Mouse (Mus musculus): ENCODE data around the gene Trabd. TPM values are rescaled to one million over a fixed set of nuclear protein-coding genes. Genes with fewer than 3 reads are reported as not detected.

The Trabd gene
- polyA plus RNA-seq, 1 experiment: not detected

- no peak for TF ChIP-seq POLR2A (IDR thresholded peaks at IDR 0.05; ENCODE audit: insufficient read depth, low read depth, low read length)
- TF ChIP-seq CTCF (IDR thresholded peaks at IDR 0.05; ENCODE audit: insufficient read depth, low read depth, low read length): no peak
- H3K4me3 ChIP-seq (ENCODE audit: insufficient read depth, low read depth, low read length): no peak overlapping the region
- H3K27ac ChIP-seq (ENCODE audit: insufficient read depth, low read depth, low read length): no peak overlapping the region
- H3K4me1 ChIP-seq (ENCODE audit: control insufficient read depth, insufficient read depth, low read length): peaks cover 31% of the 10 kb centered on the region
- 74% methylated on average over 10 of the region's 10 CpGs for WGBS
These were observed 826 bp upstream of the Trabd start for GRCm38 (mm10) chr15:89073993-89074603.

GRCm38 (mm10) chr15:89075478-89076147, 689 bp downstream of the Trabd start:
- WGBS: under 1% methylated on average over 55 of the region's 59 CpGs
- peak overlapping the region; percentile 76 for H3K4me3 ChIP-seq (ENCODE audit: insufficient read depth, low read depth, low read length)
- no peak; the same call in 1 of the 2 replicates for TF ChIP-seq CTCF (IDR thresholded peaks at IDR 0.05; ENCODE audit: insufficient read depth, low read depth, low read length)
- peak; percentile 66 for TF ChIP-seq POLR2A (IDR thresholded peaks at IDR 0.05; ENCODE audit: insufficient read depth, low read depth, low read length)

GRCm38 (mm10) chr15:89076156-89076731, 1.3 kb downstream of the Trabd start:
- Histone ChIP-seq H3K27ac (ENCODE audit: insufficient read depth, low read depth, low read length) (no peak overlapping the region; the same call in 1 of the 2 replicates), H3K4me3 (ENCODE audit: insufficient read depth, low read depth, low read length) (peak overlapping the region; percentile 76), H3K4me1 (ENCODE audit: control insufficient read depth, insufficient read depth, low read length) (peaks cover 24% of the 10 kb centered on the region)
- WGBS: under 1% methylated on average over 39 of the region's 39 CpGs
- no peak for TF ChIP-seq CTCF (IDR thresholded peaks at IDR 0.05; ENCODE audit: insufficient read depth, low read depth, low read length)
- no peak for TF ChIP-seq POLR2A (IDR thresholded peaks at IDR 0.05; ENCODE audit: insufficient read depth, low read depth, low read length)

More at GRCm38 (mm10) chr15:89075478-89076147, 689 bp downstream of the Trabd start:
- Histone ChIP-seq H3K4me1 (ENCODE audit: control insufficient read depth, insufficient read depth, low read length) (peaks cover 24% of the 10 kb centered on the region), H3K27ac (ENCODE audit: insufficient read depth, low read depth, low read length) (peak overlapping the region; percentile 82)

- Histone ChIP-seq H3K4me3 (ENCODE audit: insufficient read depth, low read depth, low read length) (no peak overlapping the region), H3K4me1 (ENCODE audit: control insufficient read depth, insufficient read depth, low read length) (peaks cover 24% of the 10 kb centered on the region), H3K27ac (ENCODE audit: insufficient read depth, low read depth, low read length) (no peak overlapping the region)
- TF ChIP-seq CTCF (IDR thresholded peaks at IDR 0.05; ENCODE audit: insufficient read depth, low read depth, low read length) (no peak), POLR2A (IDR thresholded peaks at IDR 0.05; ENCODE audit: insufficient read depth, low read depth, low read length) (no peak)
- 65% methylated on average over 9 of the region's 9 CpGs for WGBS
These were observed 3.4 kb downstream of the Trabd start for GRCm38 (mm10) chr15:89078208-89078836.

GRCm38 (mm10) chr15:89083906-89084305, 9.0 kb downstream of the Trabd start:
- WGBS: 97% methylated on average over 1 of the region's 1 CpGs
- Histone ChIP-seq H3K4me3 (ENCODE audit: insufficient read depth, low read depth, low read length) (no peak overlapping the region), H3K27ac (ENCODE audit: insufficient read depth, low read depth, low read length) (no peak overlapping the region), H3K4me1 (ENCODE audit: control insufficient read depth, insufficient read depth, low read length) (no peaks in the 10 kb centered on the region)
- no peak for TF ChIP-seq POLR2A (IDR thresholded peaks at IDR 0.05; ENCODE audit: insufficient read depth, low read depth, low read length)
- TF ChIP-seq CTCF (IDR thresholded peaks at IDR 0.05; ENCODE audit: insufficient read depth, low read depth, low read length): no peak

- no peak overlapping the region for H3K27ac ChIP-seq (ENCODE audit: insufficient read depth, low read depth, low read length)
- TF ChIP-seq CTCF (IDR thresholded peaks at IDR 0.05; ENCODE audit: insufficient read depth, low read depth, low read length) (no peak), POLR2A (IDR thresholded peaks at IDR 0.05; ENCODE audit: insufficient read depth, low read depth, low read length) (no peak)
- no peak overlapping the region for H3K4me3 ChIP-seq (ENCODE audit: insufficient read depth, low read depth, low read length)
- no peaks in the 10 kb centered on the region; the same call in 1 of the 2 replicates for H3K4me1 ChIP-seq (ENCODE audit: control insufficient read depth, insufficient read depth, low read length)
- WGBS: 87% methylated on average over 2 of the region's 2 CpGs
These were observed 9.9 kb downstream of the Trabd start for GRCm38 (mm10) chr15:89084826-89085225.

GRCm38 (mm10) chr15:89088607-89089247, 13.8 kb downstream of the Trabd start, which contains the start of gene Selenoo:
Gene Selenoo, plus strand, starts transcription at chr15:89089084.
- H3K4me3 ChIP-seq (ENCODE audit: insufficient read depth, low read depth, low read length): peak within 1 kb of the TSS; percentile 88
- TF ChIP-seq POLR2A (IDR thresholded peaks at IDR 0.05; ENCODE audit: insufficient read depth, low read depth, low read length): peak; percentile 93
- TF ChIP-seq CTCF (IDR thresholded peaks at IDR 0.05; ENCODE audit: insufficient read depth, low read depth, low read length): no peak
- H3K4me1 ChIP-seq (ENCODE audit: control insufficient read depth, insufficient read depth, low read length): peaks cover 4% of the 10 kb centered on the region
- 1% methylated on average over 38 of the region's 38 CpGs for WGBS
- peak within 1 kb of the TSS; percentile 58; the same call in 1 of the 2 replicates for H3K27ac ChIP-seq (ENCODE audit: insufficient read depth, low read depth, low read length)

- TF ChIP-seq CTCF (IDR thresholded peaks at IDR 0.05; ENCODE audit: insufficient read depth, low read depth, low read length): no peak
- peak overlapping the region; percentile 88 for H3K4me3 ChIP-seq (ENCODE audit: insufficient read depth, low read depth, low read length)
- peaks cover 4% of the 10 kb centered on the region for H3K4me1 ChIP-seq (ENCODE audit: control insufficient read depth, insufficient read depth, low read length)
- 1% methylated on average over 68 of the region's 68 CpGs for WGBS
- H3K27ac ChIP-seq (ENCODE audit: insufficient read depth, low read depth, low read length): peak overlapping the region; percentile 18; the same call in 1 of the 2 replicates
These were observed 14.5 kb downstream of the Trabd start for GRCm38 (mm10) chr15:89089248-89090051.

Measured in olfactory bulb, adult 2 months (tissue).